Mouse (Mus musculus) limb, embryonic 14.5 days (tissue): ENCODE measurements at regions not wholly inside any gene's neighbourhood (a gene's known extent, or its start where the extent isn't known, plus 50 kb on each side); places are given as distances from the start of the nearest gene placed in this dataset.
"Not testable (repeated sequence)": the region's sequence is repeated elsewhere in the genome, so short reads cannot be mapped to it uniquely, and the experiment has no call there.

Experiments
- ATAC-seq: fragments of 200-750 bp; cut with Nextera tagmentation; 2 replicates; pipeline ENCODE4 v1.8.0; 2017; ENCODE audit warnings: low read depth, moderate number of reproducible peaks, moderate TSS enrichment; ENCODE audit not compliant: low FRiP score
- DNase-seq: peaks from one replicate; pipeline ENCODE4 v3.0.0-alpha.2; 2015; ENCODE audit warnings: low spot score
- H3K27ac ChIP-seq: fragments of 300-500 bp; sonication (generic); replicated peaks from 2 replicates; pipeline ENCODE4 v1.5.1; 2014; ENCODE audit warnings: low read depth, mild to moderate bottlenecking, low read length, moderate library complexity, mixed read lengths
- H3K27me3 ChIP-seq: fragments of 300-500 bp; sonication (generic); 2 replicates; pipeline ENCODE4 v1.6.1; 2014; ENCODE audit warnings: low read length, mixed read lengths; ENCODE audit not compliant: control insufficient read depth, insufficient read depth
- H3K36me3 ChIP-seq: fragments of 300-500 bp; sonication (generic); 2 replicates; pipeline ENCODE4 v1.6.1; 2014; ENCODE audit warnings: mild to moderate bottlenecking, low read length, moderate library complexity, mixed read lengths; ENCODE audit not compliant: control insufficient read depth, insufficient read depth
- H3K4me1 ChIP-seq: fragments of 300-500 bp; sonication (generic); 2 replicates; pipeline ENCODE4 v1.6.1; 2014; ENCODE audit warnings: antibody characterized with exemption, low read length, mixed read lengths; ENCODE audit not compliant: control insufficient read depth, insufficient read depth
- H3K4me2 ChIP-seq: fragments of 300-500 bp; sonication (generic); replicated peaks from 2 replicates; pipeline ENCODE4 v1.6.1; 2014; ENCODE audit warnings: low read depth, mild to moderate bottlenecking, low read length, moderate library complexity; ENCODE audit not compliant: severe bottlenecking
- H3K4me3 ChIP-seq: fragments of 300-500 bp; sonication (generic); replicated peaks from 2 replicates; pipeline ENCODE4 v1.5.1; 2014; ENCODE audit warnings: low read length
- H3K9ac ChIP-seq: fragments of 300-500 bp; sonication (generic); 2 replicates; pipeline ENCODE4 v1.6.1; 2014; ENCODE audit warnings: mild to moderate bottlenecking, low read depth, low read length, moderate library complexity; ENCODE audit not compliant: severe bottlenecking
- H3K9me3 ChIP-seq: fragments of 300-500 bp; sonication (generic); 2 replicates; pipeline ENCODE4 v1.6.1; 2016; ENCODE audit warnings: low read length; ENCODE audit not compliant: control insufficient read depth
- POLR2A ChIP-seq: fragments of 200-500 bp; IDR thresholded peaks from 2 replicates; pipeline ENCODE4 v1.8.0; 2012; ENCODE audit warnings: inconsistent platforms, mild to moderate bottlenecking, moderate library complexity, borderline replicate concordance; ENCODE audit not compliant: insufficient read depth, insufficient read length; ENCODE audit errors: extremely low read depth
- WGBS: fragments of 180-500 bp; shearing (Covaris S2); extraction: QIAGEN DNeasy Blood & Tissue Kit; methylation state at CpG from one replicate; pipeline ENCODE4 v1.1.7; 2014; 5-methylcytosine and 5-hydroxymethylcytosine counted together

- H3K27ac ChIP-seq = no peak overlapping the region
- H3K9ac ChIP-seq = no peak overlapping the region
- DNase-seq (no peak), ATAC-seq (no peak)
- H3K4me1 ChIP-seq = 0 out of 2 replicates have a peak, but pooled peaks cover 3% of the 10 kb centered on the region
- no peak for TF ChIP-seq POLR2A
- no peak overlapping the region for H3K4me3 ChIP-seq
- H3K4me2 ChIP-seq = no peak overlapping the region
- H3K27me3 ChIP-seq = no peaks in the 10 kb centered on the region
- H3K9me3 ChIP-seq = no peaks in the 10 kb centered on the region
- no peaks in the 10 kb centered on the region for H3K36me3 ChIP-seq
- 54% methylated on average over 9 of the region's 9 CpGs for WGBS
Observed at GRCm38 (mm10) chr3:21917228-21917910, 159.1 kb upstream of the Tbl1xr1 start.

- no peak for TF ChIP-seq POLR2A
- ATAC-seq (no peak), DNase-seq (no peak)
- WGBS = 85% methylated on average over 10 of the region's 10 CpGs
- no peak overlapping the region for H3K27ac ChIP-seq
- H3K4me3 ChIP-seq = no peak overlapping the region
- H3K9me3 ChIP-seq = no peaks in the 10 kb centered on the region
- no peaks in the 10 kb centered on the region for H3K36me3 ChIP-seq
- H3K27me3 ChIP-seq = no peaks in the 10 kb centered on the region
- 0 out of 2 replicates have a peak, but pooled peaks cover 3% of the 10 kb centered on the region for H3K4me1 ChIP-seq
- no peak overlapping the region for H3K4me2 ChIP-seq
- H3K9ac ChIP-seq = no peak overlapping the region
Observed at GRCm38 (mm10) chr3:21918431-21918830, 158.0 kb upstream of the Tbl1xr1 start.

- ATAC-seq (no peak), DNase-seq (no peak)
- 93% methylated on average over 7 of the region's 7 CpGs for WGBS
- Histone ChIP-seq H3K9ac (no peak overlapping the region), H3K4me2 (no peak overlapping the region), H3K4me3 (no peak overlapping the region), H3K4me1 (0 out of 2 replicates have a peak, but pooled peaks cover 3% of the 10 kb centered on the region), H3K27me3 (no peaks in the 10 kb centered on the region), H3K9me3 (no peaks in the 10 kb centered on the region), H3K36me3 (no peaks in the 10 kb centered on the region), H3K27ac (no peak overlapping the region)
- no peak for TF ChIP-seq POLR2A
Observed at GRCm38 (mm10) chr3:21919931-21920330, 156.5 kb upstream of the Tbl1xr1 start.

- no peak overlapping the region for H3K9ac ChIP-seq
- DNase-seq (no peak), ATAC-seq (no peak)
- no peaks in the 10 kb centered on the region for H3K36me3 ChIP-seq
- H3K4me1 ChIP-seq = peaks cover 22% of the 10 kb centered on the region
- no peak overlapping the region for H3K27ac ChIP-seq
- H3K4me2 ChIP-seq = no peak overlapping the region
- no peaks in the 10 kb centered on the region for H3K27me3 ChIP-seq
- TF ChIP-seq POLR2A = no peak
- H3K4me3 ChIP-seq = no peak overlapping the region
- WGBS = 95% methylated on average over 6 of the region's 6 CpGs
- H3K9me3 ChIP-seq = no peaks in the 10 kb centered on the region
Observed at GRCm38 (mm10) chr3:21931951-21932350, 144.5 kb upstream of the Tbl1xr1 start.

GRCm38 (mm10) chr3:21932696-21933095 is 143.8 kb upstream of the Tbl1xr1 start:
- not testable (repeated sequence) for H3K4me3 ChIP-seq, H3K9me3 ChIP-seq, H3K36me3 ChIP-seq, H3K9ac ChIP-seq, ATAC-seq, DNase-seq, H3K27ac ChIP-seq, H3K27me3 ChIP-seq, H3K4me2 ChIP-seq
- peaks cover 29% of the 10 kb centered on the region for H3K4me1 ChIP-seq
- 79% methylated on average over 8 of the region's 8 CpGs for WGBS

- ATAC-seq = no peak
- Histone ChIP-seq H3K27ac (peak overlapping the region; percentile 82), H3K4me1 (peaks cover 36% of the 10 kb centered on the region), H3K4me3 (no peak overlapping the region), H3K36me3 (no peaks in the 10 kb centered on the region), H3K27me3 (no peaks in the 10 kb centered on the region), H3K9me3 (no peaks in the 10 kb centered on the region), H3K4me2 (peak overlapping the region; percentile 59), H3K9ac (no peak overlapping the region)
- no peak for DNase-seq
- no peak for TF ChIP-seq POLR2A
- 8% methylated on average over 5 of the region's 5 CpGs for WGBS
Observed at GRCm38 (mm10) chr3:21934731-21935271, 141.7 kb upstream of the Tbl1xr1 start.
